ENCODE assay signal across 8 mouse cellular contexts in the genomic region with DNA sequence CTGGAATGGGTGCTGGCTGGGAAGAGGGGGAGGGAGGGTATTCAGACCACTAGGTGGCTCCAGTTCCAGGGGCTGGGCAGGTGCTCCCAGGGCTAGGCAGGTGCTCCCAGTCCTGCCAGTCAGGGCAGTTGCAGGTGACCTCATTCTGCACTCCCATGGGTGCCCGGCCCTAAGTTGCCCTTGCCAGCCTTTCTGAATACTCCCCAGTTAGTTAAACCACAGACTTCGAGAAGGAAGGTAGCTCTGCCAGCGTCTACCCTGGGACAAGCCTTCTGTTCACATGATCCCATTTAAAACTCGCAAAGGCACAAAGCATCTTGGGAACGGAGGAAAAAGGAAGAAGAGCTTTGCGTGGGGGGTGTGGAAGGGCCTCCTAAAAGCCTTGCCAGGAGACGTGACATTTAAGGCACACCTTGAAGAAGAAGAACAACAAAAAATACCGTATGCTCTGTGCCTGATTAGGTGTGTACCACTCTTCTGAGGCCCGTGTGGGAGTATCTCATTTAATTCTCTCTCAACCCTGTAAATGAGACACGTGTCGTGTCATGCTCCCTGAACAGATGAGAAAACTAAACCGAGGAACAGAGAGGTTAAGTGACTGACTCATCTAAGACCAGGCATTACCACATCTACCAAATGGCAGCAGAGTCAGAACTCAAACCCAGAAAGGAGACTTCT. TPM values are rescaled to one million over a fixed set of nuclear protein-coding genes. Genes with fewer than 3 reads are reported as not detected.
DNase-seq lines count a peak whose midpoint lies in the region; ATAC-seq and TF ChIP-seq lines count a peak whose summit lies in the region.
"Had no signal": no experiment of that assay in that cellular context is flagged by ENCODE, and none has a peak within 500 bp of the region (broad histone marks: within the 10 kb centered on the region; RNA-seq: fewer than 3 reads in every experiment).

No protein-coding gene starts in this region.

- 28% methylated on average over 12 of the region's 12 CpGs for WGBS in kidney, adult 2 months
- 33% methylated on average over 12 of the region's 12 CpGs for WGBS in embryonic facial prominence, embryonic 15.5 days

- H3K4me1 ChIP-seq in kidney, adult 2 months (ENCODE audit: control insufficient read depth, insufficient read depth, low read length) = peaks cover 4% of the 10 kb centered on the region; the same call in 1 of the 2 replicates
- peaks cover 2% of the 10 kb centered on the region for H3K4me1 ChIP-seq in ES-Bruce4 (ENCODE audit: control insufficient read depth, insufficient read depth, low read length)
- H3K4me1 ChIP-seq in embryonic facial prominence, embryonic 15.5 days = peaks cover 14% of the 10 kb centered on the region

- DNase-seq in kidney, adult 2 months = peak; percentile 39
- no peak for DNase-seq in kidney, postnatal 14 days
- DNase-seq in naive thymus-derived CD4-positive, alpha-beta T cell, adult 2 months (ENCODE audit: low read depth) = peak; percentile 72
- no peak for DNase-seq in urinary bladder, postnatal 36 days (ENCODE audit: low spot score in 2 of 2)
- DNase-seq in spleen, adult 18-20 months = no peak

- no peak for TF ChIP-seq EP300 in ES-Bruce4 (IDR thresholded peaks at IDR 0.05; ENCODE audit: insufficient read depth, low read depth, low read length)

- TF ChIP-seq CTCF in kidney, adult 2 months (conservative IDR thresholded peaks at IDR 0.05; ENCODE audit: insufficient read depth, insufficient read length, low read depth, low read length) = no peak
- peak; percentile 61 for TF ChIP-seq CTCF in ES-Bruce4 (IDR thresholded peaks at IDR 0.05; ENCODE audit: low read depth, low read length)

- no peak overlapping the region for H3K4me3 ChIP-seq in kidney, adult 2 months (ENCODE audit: insufficient read depth, low read depth, low read length)
- no peak overlapping the region for H3K4me3 ChIP-seq in ES-Bruce4 (ENCODE audit: low read depth, low read length)
- no peak overlapping the region for H3K4me3 ChIP-seq in embryonic facial prominence, embryonic 15.5 days (replicated peaks)

- peak overlapping the region; percentile 52 for H3K4me2 ChIP-seq in embryonic facial prominence, embryonic 15.5 days (replicated peaks)

- no peaks in the 10 kb centered on the region for H3K9me3 ChIP-seq in ES-Bruce4 (replicated peaks; ENCODE audit: control insufficient read depth, insufficient read depth, low read length, poor library complexity, severe bottlenecking)
- no peaks in the 10 kb centered on the region for H3K9me3 ChIP-seq in embryonic facial prominence, embryonic 15.5 days (replicated peaks)
- H3K9me3 ChIP-seq: midbrain, embryonic 12.5 days had no signal

- H3K27me3 ChIP-seq in kidney, adult 2 months (replicated peaks; ENCODE audit: control insufficient read depth, insufficient read depth, low read length) = 0 out of 2 replicates have a peak, but pooled peaks cover 2% of the 10 kb centered on the region
- H3K27me3 ChIP-seq in ES-Bruce4 (ENCODE audit: control insufficient read depth, insufficient read depth, low read length, poor library complexity, severe bottlenecking) = no peaks in the 10 kb centered on the region
- H3K27me3 ChIP-seq in embryonic facial prominence, embryonic 15.5 days = peaks cover 54% of the 10 kb centered on the region

- no peak for TF ChIP-seq POLR2A in kidney, adult 2 months (IDR thresholded peaks at IDR 0.05; ENCODE audit: low read depth, low read length)
- TF ChIP-seq POLR2A in ES-Bruce4 (IDR thresholded peaks at IDR 0.05; ENCODE audit: insufficient read depth, low read length) = no peak

- H3K27ac ChIP-seq in kidney, adult 2 months (ENCODE audit: insufficient read depth, low read depth, low read length) = no peak overlapping the region
- no peak overlapping the region for H3K27ac ChIP-seq in ES-Bruce4 (ENCODE audit: insufficient read depth, low read length)
- H3K27ac ChIP-seq in embryonic facial prominence, embryonic 15.5 days (replicated peaks) = no peak overlapping the region
- H3K27ac ChIP-seq: midbrain, embryonic 12.5 days had no signal

- ATAC-seq in embryonic facial prominence, embryonic 15.5 days (ENCODE audit: insufficient number of reproducible peaks, low FRiP score, low TSS enrichment, low read depth) = no peak

- H3K9ac ChIP-seq in ES-Bruce4 (ENCODE audit: low read depth, poor library complexity, severe bottlenecking) = no peak overlapping the region
- H3K9ac ChIP-seq in embryonic facial prominence, embryonic 15.5 days = no peak overlapping the region

- no peaks in the 10 kb centered on the region for H3K36me3 ChIP-seq in kidney, adult 2 months (ENCODE audit: control insufficient read depth, insufficient read depth, low read length)
- H3K36me3 ChIP-seq in ES-Bruce4 (ENCODE audit: control insufficient read depth, insufficient read depth, low read length, poor library complexity, severe bottlenecking) = no peaks in the 10 kb centered on the region
- no peaks in the 10 kb centered on the region for H3K36me3 ChIP-seq in embryonic facial prominence, embryonic 15.5 days
- H3K36me3 ChIP-seq: midbrain, embryonic 12.5 days had no signal

RNA-seq across cellular contexts. Expression of a gene that starts 0.7 kb away (rescaled TPM):
- 2.3 and 3.4 TPM in 2 replicates for polyA plus RNA-seq in kidney, adult 2 months (2012; rRNA removed)
- 2.0 and 3.5 TPM in 2 replicates for polyA plus RNA-seq in ES-Bruce4 (2011; ENCODE audit: insufficient read depth, insufficient read length, low read depth, missing spikeins)
- polyA plus RNA-seq in embryonic facial prominence, embryonic 15.5 days (2015; fragmentation: Nextera tagmentation; extraction: Ambion mirVana) = 1.2 and 1.3 TPM in 2 replicates
- polyA plus RNA-seq: midbrain, embryonic 12.5 days had no signal

RNA-seq across cellular contexts. Expression of a gene that starts 13.9 kb away (rescaled TPM):
- polyA plus RNA-seq in kidney, adult 2 months (2012; rRNA removed) = not detected in 2 replicates
- polyA plus RNA-seq in ES-Bruce4 (2011; ENCODE audit: insufficient read depth, insufficient read length, low read depth, missing spikeins) = not detected in 2 replicates
- polyA plus RNA-seq in embryonic facial prominence, embryonic 15.5 days (2015; fragmentation: Nextera tagmentation; extraction: Ambion mirVana) = 0.92 and 2.5 TPM in 2 replicates
- polyA plus RNA-seq: midbrain, embryonic 12.5 days had no signal

RNA-seq across cellular contexts. Expression of a gene that starts 35.4 kb away (rescaled TPM):
- polyA plus RNA-seq in kidney, adult 2 months (2012; rRNA removed) = 29.3 and 31.6 TPM in 2 replicates
- 49.7 and 49.9 TPM in 2 replicates for polyA plus RNA-seq in ES-Bruce4 (2011; ENCODE audit: insufficient read depth, insufficient read length, low read depth, missing spikeins)
- 43.4 and 44.5 TPM in 2 replicates for polyA plus RNA-seq in embryonic facial prominence, embryonic 15.5 days (2015; fragmentation: Nextera tagmentation; extraction: Ambion mirVana)

RNA-seq across cellular contexts. Expression of a gene that starts 35.6 kb away (rescaled TPM):
- polyA plus RNA-seq in kidney, adult 2 months (2012; rRNA removed) = 25.2 and 32.1 TPM in 2 replicates
- 13.0 and 13.1 TPM in 2 replicates for polyA plus RNA-seq in ES-Bruce4 (2011; ENCODE audit: insufficient read depth, insufficient read length, low read depth, missing spikeins)
- polyA plus RNA-seq in embryonic facial prominence, embryonic 15.5 days (2015; fragmentation: Nextera tagmentation; extraction: Ambion mirVana) = 15.5 and 15.8 TPM in 2 replicates

RNA-seq across cellular contexts. Expression of a gene that starts 59.1 kb away (rescaled TPM):
- 2.1 and 2.5 TPM in 2 replicates for polyA plus RNA-seq in kidney, adult 2 months (2012; rRNA removed)
- polyA plus RNA-seq in ES-Bruce4 (2011; ENCODE audit: insufficient read depth, insufficient read length, low read depth, missing spikeins) = 0.37 and 0.43 TPM in 2 replicates
- polyA plus RNA-seq in embryonic facial prominence, embryonic 15.5 days (2015; fragmentation: Nextera tagmentation; extraction: Ambion mirVana) = 1.9 and 3.2 TPM in 2 replicates

Comparison
In these comparisons a context has a peak if more than half of its experiments do, and no peak if none do; other contexts are left out.
1. DNase-seq: peak in kidney, adult 2 months (single experiment) and naive thymus-derived CD4-positive, alpha-beta T cell, adult 2 months (single experiment); none in kidney, postnatal 14 days (single experiment), urinary bladder, postnatal 36 days (0 of 2) and spleen, adult 18-20 months (0 of 2).